In genomic region chr12:110703008-110703471, GRCm38 (mm10) we compare ENCODE assay signal across 8 mouse cellular contexts. TPM values are rescaled to one million over a fixed set of nuclear protein-coding genes. Genes with fewer than 3 reads are reported as not detected.
DNase-seq lines count a peak whose midpoint lies in the region; ATAC-seq and TF ChIP-seq lines count a peak whose summit lies in the region.

No protein-coding gene starts in this region.

- no peak overlapping the region for H3K4me2 ChIP-seq in neural tube, embryonic 15.5 days
- H3K4me2 ChIP-seq in embryonic facial prominence, embryonic 11.5 days (ENCODE audit: low read depth, low read length) = no peak overlapping the region
- peak overlapping the region; percentile 37; the same call in 1 of the 2 replicates for H3K4me2 ChIP-seq in limb, embryonic 13.5 days (replicated peaks)
- no peak overlapping the region for H3K4me2 ChIP-seq in midbrain, embryonic 16.5 days (ENCODE audit: low read length)

- TF ChIP-seq POLR2A in kidney, adult 2 months (IDR thresholded peaks at IDR 0.05; ENCODE audit: low read depth, low read length) = no peak

- H3K4me1 ChIP-seq in neural tube, embryonic 15.5 days = peaks cover 30% of the 10 kb centered on the region
- no peaks in the 10 kb centered on the region for H3K4me1 ChIP-seq in embryonic facial prominence, embryonic 11.5 days (ENCODE audit: control insufficient read depth, insufficient read depth, low read length)
- H3K4me1 ChIP-seq in kidney, adult 2 months (ENCODE audit: control insufficient read depth, insufficient read depth, low read length) = peaks cover 12% of the 10 kb centered on the region; the same call in 1 of the 2 replicates
- H3K4me1 ChIP-seq in limb, embryonic 13.5 days = peaks cover 21% of the 10 kb centered on the region
- peaks cover 8% of the 10 kb centered on the region; the same call in 1 of the 2 replicates for H3K4me1 ChIP-seq in midbrain, embryonic 16.5 days (ENCODE audit: control insufficient read depth, insufficient read depth, low read length)

- ATAC-seq in neural tube, embryonic 15.5 days (ENCODE audit: low FRiP score) = no peak
- peak; percentile 51 for ATAC-seq in embryonic facial prominence, embryonic 11.5 days (replicated peaks; ENCODE audit: insufficient number of reproducible peaks, low FRiP score, low TSS enrichment, low read depth)
- ATAC-seq in limb, embryonic 13.5 days (ENCODE audit: low FRiP score, low read depth) = peak; percentile 68
- peak; percentile 57; the same call in 1 of the 2 replicates for ATAC-seq in midbrain, embryonic 16.5 days

- DNase-seq in neural tube, embryonic 10.5 days (ENCODE audit: extremely low spot score, low spot score) = peak; percentile 88
- DNase-seq in embryonic facial prominence, embryonic 11.5 days (ENCODE audit: low spot score) = peak; percentile 95
- peak; percentile 88 to 95 for DNase-seq in heart, adult 18-20 months
- peak; percentile 90 for DNase-seq in kidney, adult 2 months
- peak; percentile 73 to 84 for DNase-seq in spleen, postnatal 14 days (ENCODE audit: low spot score in 2 of 2)

- TF ChIP-seq CTCF in kidney, adult 2 months (conservative IDR thresholded peaks at IDR 0.05; ENCODE audit: insufficient read depth, insufficient read length, low read depth, low read length) = peak; percentile 91

- H3K4me3 ChIP-seq in neural tube, embryonic 15.5 days (replicated peaks) = no peak overlapping the region
- H3K4me3 ChIP-seq in embryonic facial prominence, embryonic 11.5 days (ENCODE audit: low read depth, low read length) = no peak overlapping the region
- peak overlapping the region; percentile 5; the same call in 1 of the 2 replicates for H3K4me3 ChIP-seq in kidney, adult 2 months (ENCODE audit: insufficient read depth, low read depth, low read length)
- H3K4me3 ChIP-seq in limb, embryonic 13.5 days = no peak overlapping the region
- no peak overlapping the region for H3K4me3 ChIP-seq in midbrain, embryonic 16.5 days (ENCODE audit: low read depth, low read length)

- no peak overlapping the region for H3K27ac ChIP-seq in neural tube, embryonic 15.5 days (replicated peaks)
- H3K27ac ChIP-seq in embryonic facial prominence, embryonic 11.5 days (replicated peaks; ENCODE audit: low read depth, low read length) = no peak overlapping the region
- H3K27ac ChIP-seq in kidney, adult 2 months (ENCODE audit: insufficient read depth, low read depth, low read length) = peak overlapping the region; percentile 22
- H3K27ac ChIP-seq in limb, embryonic 13.5 days = no peak overlapping the region
- H3K27ac ChIP-seq in midbrain, embryonic 16.5 days (ENCODE audit: low read length) = no peak overlapping the region

- H3K36me3 ChIP-seq in neural tube, embryonic 15.5 days = no peaks in the 10 kb centered on the region
- H3K36me3 ChIP-seq in embryonic facial prominence, embryonic 11.5 days (replicated peaks; ENCODE audit: control insufficient read depth, insufficient read depth, low read depth, low read length) = no peaks in the 10 kb centered on the region
- H3K36me3 ChIP-seq in kidney, adult 2 months (ENCODE audit: control insufficient read depth, insufficient read depth, low read length) = no peaks in the 10 kb centered on the region
- no peaks in the 10 kb centered on the region for H3K36me3 ChIP-seq in limb, embryonic 13.5 days
- no peaks in the 10 kb centered on the region for H3K36me3 ChIP-seq in midbrain, embryonic 16.5 days (ENCODE audit: control insufficient read depth, insufficient read depth, low read length)

- WGBS in neural tube, embryonic 15.5 days = 29% methylated on average over 8 of the region's 8 CpGs
- WGBS in embryonic facial prominence, embryonic 11.5 days = 27% methylated on average over 8 of the region's 8 CpGs
- 20% methylated on average over 8 of the region's 8 CpGs for WGBS in kidney, adult 2 months
- WGBS in limb, embryonic 13.5 days = 30% methylated on average over 8 of the region's 8 CpGs
- 35% methylated on average over 8 of the region's 8 CpGs for WGBS in midbrain, embryonic 16.5 days

- H3K9ac ChIP-seq in neural tube, embryonic 15.5 days (replicated peaks) = no peak overlapping the region
- no peak overlapping the region for H3K9ac ChIP-seq in embryonic facial prominence, embryonic 11.5 days (replicated peaks; ENCODE audit: low read length)
- H3K9ac ChIP-seq in limb, embryonic 13.5 days = no peak overlapping the region
- no peak overlapping the region for H3K9ac ChIP-seq in midbrain, embryonic 16.5 days (ENCODE audit: low read depth, low read length)

- no peaks in the 10 kb centered on the region; the same call in 1 of the 2 replicates for H3K27me3 ChIP-seq in neural tube, embryonic 15.5 days (replicated peaks)
- H3K27me3 ChIP-seq in embryonic facial prominence, embryonic 11.5 days (ENCODE audit: control insufficient read depth, insufficient read depth, low read length) = no peaks in the 10 kb centered on the region
- H3K27me3 ChIP-seq in kidney, adult 2 months (replicated peaks; ENCODE audit: control insufficient read depth, insufficient read depth, low read length) = no peaks in the 10 kb centered on the region
- H3K27me3 ChIP-seq in limb, embryonic 13.5 days = no peaks in the 10 kb centered on the region; the same call in 1 of the 2 replicates
- H3K27me3 ChIP-seq in midbrain, embryonic 16.5 days (ENCODE audit: control insufficient read depth, insufficient read depth, low read depth, low read length) = no peaks in the 10 kb centered on the region

- H3K9me3 ChIP-seq in neural tube, embryonic 15.5 days (replicated peaks) = no peaks in the 10 kb centered on the region
- H3K9me3 ChIP-seq in embryonic facial prominence, embryonic 11.5 days (replicated peaks; ENCODE audit: control insufficient read depth, low read length) = no peaks in the 10 kb centered on the region
- no peaks in the 10 kb centered on the region for H3K9me3 ChIP-seq in limb, embryonic 13.5 days
- H3K9me3 ChIP-seq in midbrain, embryonic 16.5 days (replicated peaks; ENCODE audit: control insufficient read depth, low read length, poor library complexity, severe bottlenecking) = no peaks in the 10 kb centered on the region

RNA-seq across cellular contexts. Expression of gene Hsp90aa1, which starts 0.5 kb away (rescaled TPM):
- 1,438 and 1,488 TPM in 2 replicates for polyA plus RNA-seq in neural tube, embryonic 15.5 days (2015; fragmentation: Nextera tagmentation; extraction: Ambion mirVana)
- 1,194 and 1,245 TPM in 2 replicates for polyA plus RNA-seq in embryonic facial prominence, embryonic 11.5 days (2014; fragmentation: Nextera tagmentation; extraction: Ambion mirVana)
- 100 to 1,000 TPM; 261 to 408 TPM for total RNA-seq in heart, adult 18-20 months (2021)
- polyA plus RNA-seq in kidney, adult 2 months (2012; rRNA removed) = 95.6 and 115 TPM in 2 replicates
- 799 and 836 TPM in 2 replicates for polyA plus RNA-seq in limb, embryonic 13.5 days (2015; fragmentation: Nextera tagmentation; extraction: Ambion mirVana)
- polyA plus RNA-seq in midbrain, embryonic 16.5 days (2015; fragmentation: Nextera tagmentation; extraction: Ambion mirVana) = 1,533 and 1,562 TPM in 2 replicates

RNA-seq across cellular contexts. Expression of gene 1700001K19Rik, which starts 20.6 kb away (rescaled TPM):
- polyA plus RNA-seq in neural tube, embryonic 15.5 days (2015; fragmentation: Nextera tagmentation; extraction: Ambion mirVana) = 0.17 TPM in 1 of 2 replicates, not detected in the other
- 0.22 TPM in 1 of 2 replicates, not detected in the other for polyA plus RNA-seq in embryonic facial prominence, embryonic 11.5 days (2014; fragmentation: Nextera tagmentation; extraction: Ambion mirVana)
- not detected for total RNA-seq in heart, adult 18-20 months (2021)
- not detected in 2 replicates for polyA plus RNA-seq in kidney, adult 2 months (2012; rRNA removed)
- not detected in 2 replicates for polyA plus RNA-seq in limb, embryonic 13.5 days (2015; fragmentation: Nextera tagmentation; extraction: Ambion mirVana)
- 0.45 TPM in 1 of 2 replicates, not detected in the other for polyA plus RNA-seq in midbrain, embryonic 16.5 days (2015; fragmentation: Nextera tagmentation; extraction: Ambion mirVana)

RNA-seq across cellular contexts. Expression of gene Wdr20, which starts 34.7 kb away (rescaled TPM):
- polyA plus RNA-seq in neural tube, embryonic 15.5 days (2015; fragmentation: Nextera tagmentation; extraction: Ambion mirVana) = 23.2 and 24.2 TPM in 2 replicates
- 22.2 and 23.6 TPM in 2 replicates for polyA plus RNA-seq in embryonic facial prominence, embryonic 11.5 days (2014; fragmentation: Nextera tagmentation; extraction: Ambion mirVana)
- total RNA-seq in heart, adult 18-20 months (2021) = 10 to 100 TPM; 31.0 to 32.1 TPM
- polyA plus RNA-seq in kidney, adult 2 months (2012; rRNA removed) = 24.0 and 24.5 TPM in 2 replicates
- 25.9 and 26.7 TPM in 2 replicates for polyA plus RNA-seq in limb, embryonic 13.5 days (2015; fragmentation: Nextera tagmentation; extraction: Ambion mirVana)
- 23.4 and 24.3 TPM in 2 replicates for polyA plus RNA-seq in midbrain, embryonic 16.5 days (2015; fragmentation: Nextera tagmentation; extraction: Ambion mirVana)
